Mouse (Mus musculus): ENCODE results near the gene Gsk3a. TPM values are rescaled to one million over a fixed set of nuclear protein-coding genes. Genes with fewer than 3 reads are reported as not detected.

Gsk3a gene
- polyA plus RNA-seq, 1 experiment: 77.3 TPM

- TF ChIP-seq POLR2A (IDR thresholded peaks at IDR 0.05; ENCODE audit: insufficient read depth, low read length) (no peak), EP300 (IDR thresholded peaks at IDR 0.05; ENCODE audit: insufficient read depth, low read depth, low read length) (no peak), CTCF (IDR thresholded peaks at IDR 0.05; ENCODE audit: low read depth, low read length) (no peak)
- Histone ChIP-seq H3K4me1 (ENCODE audit: control insufficient read depth, insufficient read depth, low read length) (peaks cover 2% of the 10 kb centered on the region), H3K4me3 (ENCODE audit: low read depth, low read length) (no peak overlapping the region), H3K9ac (ENCODE audit: low read depth, poor library complexity, severe bottlenecking) (no peak overlapping the region), H3K27ac (ENCODE audit: insufficient read depth, low read length) (0 out of 2 replicates have a peak overlapping the region, but pooled peaks have one; percentile 13), H3K9me3 (replicated peaks; ENCODE audit: control insufficient read depth, insufficient read depth, low read length, poor library complexity, severe bottlenecking) (no peaks in the 10 kb centered on the region), H3K27me3 (ENCODE audit: control insufficient read depth, insufficient read depth, low read length, poor library complexity, severe bottlenecking) (no peaks in the 10 kb centered on the region), H3K36me3 (ENCODE audit: control insufficient read depth, insufficient read depth, low read length, poor library complexity, severe bottlenecking) (peaks cover 31% of the 10 kb centered on the region)
Measured at GRCm38 (mm10) chr7:25243361-25243760, 5.7 kb upstream of the Gsk3a start.

GRCm38 (mm10) chr7:25241062-25241461, 3.4 kb upstream of the Gsk3a start:
- H3K27me3 ChIP-seq (ENCODE audit: control insufficient read depth, insufficient read depth, low read length, poor library complexity, severe bottlenecking): no peaks in the 10 kb centered on the region
- H3K36me3 ChIP-seq (ENCODE audit: control insufficient read depth, insufficient read depth, low read length, poor library complexity, severe bottlenecking): peaks cover 29% of the 10 kb centered on the region
- no peak overlapping the region for H3K9ac ChIP-seq (ENCODE audit: low read depth, poor library complexity, severe bottlenecking)
- H3K4me1 ChIP-seq (ENCODE audit: control insufficient read depth, insufficient read depth, low read length): no peaks in the 10 kb centered on the region
- H3K27ac ChIP-seq (ENCODE audit: insufficient read depth, low read length): no peak overlapping the region
- no peak overlapping the region for H3K4me3 ChIP-seq (ENCODE audit: low read depth, low read length)
- TF ChIP-seq CTCF (IDR thresholded peaks at IDR 0.05; ENCODE audit: low read depth, low read length) (peak; percentile 59), POLR2A (IDR thresholded peaks at IDR 0.05; ENCODE audit: insufficient read depth, low read length) (no peak)
- H3K9me3 ChIP-seq (replicated peaks; ENCODE audit: control insufficient read depth, insufficient read depth, low read length, poor library complexity, severe bottlenecking): no peaks in the 10 kb centered on the region

- Histone ChIP-seq H3K27me3 (ENCODE audit: control insufficient read depth, insufficient read depth, low read length, poor library complexity, severe bottlenecking) (no peaks in the 10 kb centered on the region), H3K4me1 (ENCODE audit: control insufficient read depth, insufficient read depth, low read length) (no peaks in the 10 kb centered on the region), H3K9ac (ENCODE audit: low read depth, poor library complexity, severe bottlenecking) (no peak overlapping the region), H3K4me3 (ENCODE audit: low read depth, low read length) (no peak overlapping the region), H3K9me3 (replicated peaks; ENCODE audit: control insufficient read depth, insufficient read depth, low read length, poor library complexity, severe bottlenecking) (no peaks in the 10 kb centered on the region), H3K36me3 (ENCODE audit: control insufficient read depth, insufficient read depth, low read length, poor library complexity, severe bottlenecking) (peaks cover 25% of the 10 kb centered on the region), H3K27ac (ENCODE audit: insufficient read depth, low read length) (no peak overlapping the region)
- no peak for TF ChIP-seq EP300 (IDR thresholded peaks at IDR 0.05; ENCODE audit: insufficient read depth, low read depth, low read length)
- no peak for TF ChIP-seq CTCF (IDR thresholded peaks at IDR 0.05; ENCODE audit: low read depth, low read length)
- TF ChIP-seq POLR2A (IDR thresholded peaks at IDR 0.05; ENCODE audit: insufficient read depth, low read length): no peak
Measured at GRCm38 (mm10) chr7:25240631-25241030, 3.0 kb upstream of the Gsk3a start.

- peaks cover 12% of the 10 kb centered on the region for H3K36me3 ChIP-seq (ENCODE audit: control insufficient read depth, insufficient read depth, low read length, poor library complexity, severe bottlenecking)
- H3K9ac ChIP-seq (ENCODE audit: low read depth, poor library complexity, severe bottlenecking): no peak overlapping the region
- no peaks in the 10 kb centered on the region for H3K4me1 ChIP-seq (ENCODE audit: control insufficient read depth, insufficient read depth, low read length)
- TF ChIP-seq EP300 (IDR thresholded peaks at IDR 0.05; ENCODE audit: insufficient read depth, low read depth, low read length) (no peak), POLR2A (IDR thresholded peaks at IDR 0.05; ENCODE audit: insufficient read depth, low read length) (peak; percentile 5), CTCF (IDR thresholded peaks at IDR 0.05; ENCODE audit: low read depth, low read length) (peak; percentile 75)
- H3K9me3 ChIP-seq (replicated peaks; ENCODE audit: control insufficient read depth, insufficient read depth, low read length, poor library complexity, severe bottlenecking): no peaks in the 10 kb centered on the region
- H3K27me3 ChIP-seq (ENCODE audit: control insufficient read depth, insufficient read depth, low read length, poor library complexity, severe bottlenecking): no peaks in the 10 kb centered on the region
- H3K4me3 ChIP-seq (ENCODE audit: low read depth, low read length): peak overlapping the region; percentile 53
- H3K27ac ChIP-seq (ENCODE audit: insufficient read depth, low read length): no peak overlapping the region
Measured at GRCm38 (mm10) chr7:25238829-25239623, 1.4 kb upstream of the Gsk3a start.

GRCm38 (mm10) chr7:25238015-25238706, 510 bp upstream of the Gsk3a start:
- Histone ChIP-seq H3K9ac (ENCODE audit: low read depth, poor library complexity, severe bottlenecking) (0 out of 2 replicates have a peak overlapping the region, but pooled peaks have one; percentile 98), H3K36me3 (ENCODE audit: control insufficient read depth, insufficient read depth, low read length, poor library complexity, severe bottlenecking) (peaks cover 8% of the 10 kb centered on the region; the same call in 1 of the 2 replicates), H3K4me3 (ENCODE audit: low read depth, low read length) (peak overlapping the region; percentile 63), H3K27ac (ENCODE audit: insufficient read depth, low read length) (peak overlapping the region; percentile 3; the same call in 1 of the 2 replicates), H3K27me3 (ENCODE audit: control insufficient read depth, insufficient read depth, low read length, poor library complexity, severe bottlenecking) (no peaks in the 10 kb centered on the region), H3K9me3 (replicated peaks; ENCODE audit: control insufficient read depth, insufficient read depth, low read length, poor library complexity, severe bottlenecking) (no peaks in the 10 kb centered on the region), H3K4me1 (ENCODE audit: control insufficient read depth, insufficient read depth, low read length) (no peaks in the 10 kb centered on the region)
- TF ChIP-seq EP300 (IDR thresholded peaks at IDR 0.05; ENCODE audit: insufficient read depth, low read depth, low read length): no peak
- no peak for TF ChIP-seq POLR2A (IDR thresholded peaks at IDR 0.05; ENCODE audit: insufficient read depth, low read length)
- no peak for TF ChIP-seq CTCF (IDR thresholded peaks at IDR 0.05; ENCODE audit: low read depth, low read length)

- no peaks in the 10 kb centered on the region for H3K4me1 ChIP-seq (ENCODE audit: control insufficient read depth, insufficient read depth, low read length)
- no peaks in the 10 kb centered on the region for H3K9me3 ChIP-seq (replicated peaks; ENCODE audit: control insufficient read depth, insufficient read depth, low read length, poor library complexity, severe bottlenecking)
- H3K4me3 ChIP-seq (ENCODE audit: low read depth, low read length): no peak overlapping the region
- H3K36me3 ChIP-seq (ENCODE audit: control insufficient read depth, insufficient read depth, low read length, poor library complexity, severe bottlenecking): peaks cover 12% of the 10 kb centered on the region
- no peak overlapping the region for H3K9ac ChIP-seq (ENCODE audit: low read depth, poor library complexity, severe bottlenecking)
- no peaks in the 10 kb centered on the region for H3K27me3 ChIP-seq (ENCODE audit: control insufficient read depth, insufficient read depth, low read length, poor library complexity, severe bottlenecking)
- TF ChIP-seq EP300 (IDR thresholded peaks at IDR 0.05; ENCODE audit: insufficient read depth, low read depth, low read length) (no peak), POLR2A (IDR thresholded peaks at IDR 0.05; ENCODE audit: insufficient read depth, low read length) (no peak), CTCF (IDR thresholded peaks at IDR 0.05; ENCODE audit: low read depth, low read length) (no peak)
- no peak overlapping the region for H3K27ac ChIP-seq (ENCODE audit: insufficient read depth, low read length)
Measured at GRCm38 (mm10) chr7:25235526-25235925, 2.1 kb downstream of the Gsk3a start.
